Mouse (Mus musculus): ENCODE measurements around the gene Erbb2.

DNA sequence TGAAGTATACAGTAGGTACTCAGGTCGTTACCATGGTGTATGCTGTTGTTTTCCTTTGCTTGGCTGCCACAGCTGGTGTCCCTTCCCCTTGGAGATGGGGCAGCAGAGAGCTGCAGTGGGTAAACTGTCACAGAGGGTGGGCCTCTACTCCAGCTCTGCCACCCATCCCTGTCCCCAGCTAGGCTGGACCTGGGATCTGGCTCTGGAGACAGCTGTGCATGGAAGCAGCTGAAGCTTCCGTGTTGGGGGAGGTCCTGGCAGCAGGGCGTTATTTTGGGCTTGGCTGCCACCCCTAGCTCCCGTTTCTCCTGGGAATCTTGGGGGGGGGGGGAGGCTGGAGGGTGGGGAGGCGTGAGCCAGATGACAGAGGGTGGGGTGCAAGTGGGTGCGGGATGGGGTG is 6.0 kb downstream of the Erbb2 start:
- TF ChIP-seq CTCF (IDR thresholded peaks at IDR 0.05; ENCODE audit: extremely low read depth, insufficient read length, insufficient replicate concordance, low read depth, low read length) (no peak), POLR2A (IDR thresholded peaks at IDR 0.05; ENCODE audit: low read depth, low read length) (no peak)

All from small intestine, adult 2 months (tissue).